Mouse (Mus musculus) cerebellum, adult 2 months (tissue): ENCODE results near the gene Acap3. TPM values are rescaled to one million over a fixed set of nuclear protein-coding genes. Genes with fewer than 3 reads are reported as not detected.

Source experiments
- DNase-seq, 2 experiments: peaks; one replicate each; pipeline ENCODE4 v3.0.0; 2021
- H3K27ac ChIP-seq: fragments of 200-500 bp; 2 replicates; pipeline ENCODE4 v1.5.1; 2012; ENCODE audit warnings: low read length, control low read depth, inconsistent platforms; ENCODE audit not compliant: insufficient read depth
- H3K27me3 ChIP-seq: fragments of 200-500 bp; 2 replicates; pipeline ENCODE4 v1.6.1; 2012; ENCODE audit warnings: inconsistent platforms, mild to moderate bottlenecking, low read length, moderate library complexity; ENCODE audit not compliant: control insufficient read depth, insufficient read depth
- H3K4me1 ChIP-seq: fragments of 200-500 bp; 2 replicates; pipeline ENCODE4 v1.6.1; 2011; ENCODE audit warnings: low read length; ENCODE audit not compliant: control insufficient read depth, insufficient read depth
- H3K4me3 ChIP-seq: fragments of 200-500 bp; replicated peaks from 2 replicates; pipeline ENCODE3; 2011; ENCODE audit warnings: mild to moderate bottlenecking, low read depth, low read length, control low read depth; ENCODE audit not compliant: insufficient read depth
- CTCF ChIP-seq: fragments of 200-500 bp; IDR thresholded peaks from 2 replicates; pipeline ENCODE4 v1.5.1; 2011; ENCODE audit warnings: low read depth, mild to moderate bottlenecking, control low read depth, low read length, moderate library complexity, borderline replicate concordance; ENCODE audit not compliant: insufficient read depth
- POLR2A ChIP-seq: fragments of 200-500 bp; IDR thresholded peaks from 2 replicates; pipeline ENCODE4 v1.6.1; 2011; ENCODE audit warnings: low read length, control low read depth, borderline replicate concordance; ENCODE audit not compliant: insufficient read depth
- WGBS: fragments of 180-500 bp; shearing (Covaris S2); methylation state at CpG from one replicate; pipeline ENCODE4 v1.1.7; 2018; 5-methylcytosine and 5-hydroxymethylcytosine counted together
- polyA plus RNA-seq: library from polyadenylated mRNA; depleted of rRNA; stranded (reverse); fragments of >200 nt; gene quantifications from 2 replicates; pipeline ENCODE4 v1.2.3, GENCODE M21; 2012

The Acap3 gene
- polyA plus RNA-seq, 1 experiment = 98.5 TPM

- no peak for DNase-seq
- 82% methylated on average over 3 of the region's 3 CpGs for WGBS
- peaks cover 32% of the 10 kb centered on the region for H3K4me1 ChIP-seq
- no peak overlapping the region for H3K4me3 ChIP-seq
- TF ChIP-seq CTCF (no peak), POLR2A (no peak)
- H3K27ac ChIP-seq = no peak overlapping the region
- no peaks in the 10 kb centered on the region for H3K27me3 ChIP-seq
These were observed 40.3 kb upstream of the Acap3 start for GRCm38 (mm10) chr4:155851368-155851767.

GRCm38 (mm10) chr4:155851951-155852411 lies 39.6 kb upstream of the Acap3 start:
- Histone ChIP-seq H3K27ac (peak overlapping the region; percentile 33), H3K27me3 (no peaks in the 10 kb centered on the region), H3K4me3 (no peak overlapping the region), H3K4me1 (peaks cover 30% of the 10 kb centered on the region)
- peak; percentile 62 to 80 for DNase-seq
- WGBS = 40% methylated on average over 2 of the region's 2 CpGs
- TF ChIP-seq POLR2A (no peak), CTCF (no peak)

GRCm38 (mm10) chr4:155853421-155853820 lies 38.2 kb upstream of the Acap3 start:
- Histone ChIP-seq H3K27ac (no peak overlapping the region), H3K27me3 (no peaks in the 10 kb centered on the region), H3K4me3 (no peak overlapping the region), H3K4me1 (peaks cover 30% of the 10 kb centered on the region)
- TF ChIP-seq CTCF (no peak), POLR2A (no peak)
- 79% methylated on average over 9 of the region's 9 CpGs for whole genome bisulfite sequencing
- DNase-seq = no peak

GRCm38 (mm10) chr4:155854991-155855390 lies 36.6 kb upstream of the Acap3 start:
- H3K4me3 ChIP-seq = no peak overlapping the region
- WGBS = 95% methylated on average over 12 of the region's 12 CpGs
- peaks cover 23% of the 10 kb centered on the region for H3K4me1 ChIP-seq
- TF ChIP-seq POLR2A (no peak), CTCF (no peak)
- no peak overlapping the region for H3K27ac ChIP-seq
- DNase-seq = no peak
- H3K27me3 ChIP-seq = no peaks in the 10 kb centered on the region

GRCm38 (mm10) chr4:155856071-155856470 lies 35.6 kb upstream of the Acap3 start:
- Histone ChIP-seq H3K4me3 (no peak overlapping the region), H3K27ac (no peak overlapping the region), H3K27me3 (no peaks in the 10 kb centered on the region), H3K4me1 (peaks cover 15% of the 10 kb centered on the region)
- TF ChIP-seq POLR2A (no peak), CTCF (no peak)
- WGBS = 73% methylated on average over 12 of the region's 12 CpGs
- peak; percentile 42 to 63 for DNase-seq

- no peak for TF ChIP-seq POLR2A
- TF ChIP-seq CTCF = no peak
- peaks cover 8% of the 10 kb centered on the region for H3K4me1 ChIP-seq
- H3K27me3 ChIP-seq = no peaks in the 10 kb centered on the region
- 68% methylated on average over 3 of the region's 3 CpGs for WGBS
- H3K4me3 ChIP-seq = no peak overlapping the region
- no peak overlapping the region for H3K27ac ChIP-seq
- DNase-seq = peak in 1 of 2 experiments; percentile 13
These were observed 34.7 kb upstream of the Acap3 start for GRCm38 (mm10) chr4:155856881-155857280.

GRCm38 (mm10) chr4:155859318-155859717 lies 32.3 kb upstream of the Acap3 start:
- Histone ChIP-seq H3K4me3 (no peak overlapping the region), H3K27ac (no peak overlapping the region), H3K27me3 (no peaks in the 10 kb centered on the region), H3K4me1 (no peaks in the 10 kb centered on the region)
- DNase-seq = no peak
- WGBS = 42% methylated on average over 13 of the region's 13 CpGs
- no peak for TF ChIP-seq CTCF
- no peak for TF ChIP-seq POLR2A

- Histone ChIP-seq H3K27me3 (no peaks in the 10 kb centered on the region), H3K4me1 (no peaks in the 10 kb centered on the region), H3K4me3 (no peak overlapping the region), H3K27ac (no peak overlapping the region)
- 86% methylated on average over 7 of the region's 7 CpGs for WGBS
- no peak for DNase-seq
- TF ChIP-seq CTCF = no peak
- TF ChIP-seq POLR2A = no peak
These were observed 29.8 kb upstream of the Acap3 start for GRCm38 (mm10) chr4:155861787-155862186.
